Mouse (Mus musculus): ENCODE data around the gene Gpbp1. TPM values are rescaled to one million over a fixed set of nuclear protein-coding genes. Genes with fewer than 3 reads are reported as not detected.

Gpbp1 gene
- polyA plus RNA-seq, 1 experiment from 2014 or later: 127 TPM

DNA sequence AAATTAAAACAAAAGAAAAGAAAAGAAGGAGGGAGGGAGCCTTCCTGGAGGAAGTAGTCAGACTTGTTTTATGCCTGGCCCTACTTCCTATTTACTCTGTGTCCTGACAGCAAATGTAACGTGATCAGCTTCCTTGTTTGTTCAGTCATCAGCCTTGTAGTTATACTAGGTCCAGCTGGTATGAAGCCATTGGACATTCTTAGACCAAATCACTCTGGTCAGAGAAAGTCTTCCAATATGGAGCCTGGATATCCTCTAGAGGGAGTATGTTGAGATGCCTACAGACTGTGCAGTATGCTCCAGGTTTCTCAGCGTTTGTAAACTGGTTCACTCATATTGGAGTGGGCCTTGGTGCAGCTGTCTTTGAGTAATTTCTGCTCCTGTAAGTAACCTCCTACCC, 71.8 kb downstream of the Gpbp1 start:
- WGBS: 73% methylated on average over 2 of the region's 2 CpGs
- no peak overlapping the region for H3K4me2 ChIP-seq (ENCODE audit: low read length)
- H3K4me1 ChIP-seq (ENCODE audit: control insufficient read depth, insufficient read depth, low read length): no peaks in the 10 kb centered on the region
- no peaks in the 10 kb centered on the region for H3K9me3 ChIP-seq (ENCODE audit: control insufficient read depth, low read length)
- DNase-seq (no peak), ATAC-seq (ENCODE audit: low FRiP score, low TSS enrichment) (no peak)
- 0 out of 2 replicates have a peak, but pooled peaks cover 3% of the 10 kb centered on the region for H3K36me3 ChIP-seq (ENCODE audit: control insufficient read depth, insufficient read depth, low read length)
- no peak overlapping the region for H3K4me3 ChIP-seq (replicated peaks; ENCODE audit: low read depth, low read length)
- no peaks in the 10 kb centered on the region for H3K27me3 ChIP-seq (ENCODE audit: control insufficient read depth, insufficient read depth, low read length)
- no peak overlapping the region for H3K27ac ChIP-seq (replicated peaks; ENCODE audit: low read depth, low read length)
- H3K9ac ChIP-seq (replicated peaks; ENCODE audit: low read length): no peak overlapping the region

DNA sequence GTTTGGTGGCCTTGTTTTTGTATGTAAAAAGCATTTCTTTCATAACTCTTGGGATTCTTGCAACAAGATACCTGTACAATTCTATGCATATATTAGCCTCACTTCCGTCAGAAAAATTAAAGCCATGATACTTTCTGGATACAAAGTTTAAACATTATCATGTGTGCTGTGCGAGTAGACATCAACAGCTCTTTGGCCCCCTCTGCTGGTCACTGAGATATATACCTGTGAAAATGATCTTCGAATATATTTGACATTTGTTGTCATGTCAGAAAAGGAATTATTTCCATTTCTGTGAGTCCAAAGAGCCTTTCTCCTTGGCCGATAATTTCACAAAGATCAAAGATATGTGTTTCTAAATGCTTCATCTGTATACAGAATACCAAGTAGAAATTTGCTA, 76.8 kb downstream of the Gpbp1 start:
- H3K27ac ChIP-seq (replicated peaks; ENCODE audit: low read depth, low read length): no peak overlapping the region
- WGBS: 42% methylated on average over 4 of the region's 4 CpGs
- no peaks in the 10 kb centered on the region for H3K36me3 ChIP-seq (ENCODE audit: control insufficient read depth, insufficient read depth, low read length)
- ATAC-seq (ENCODE audit: low FRiP score, low TSS enrichment): no peak
- peak; percentile 88 for DNase-seq
- H3K4me2 ChIP-seq (ENCODE audit: low read length): no peak overlapping the region
- H3K4me3 ChIP-seq (replicated peaks; ENCODE audit: low read depth, low read length): no peak overlapping the region
- no peak overlapping the region for H3K9ac ChIP-seq (replicated peaks; ENCODE audit: low read length)
- no peaks in the 10 kb centered on the region for H3K9me3 ChIP-seq (ENCODE audit: control insufficient read depth, low read length)
- H3K4me1 ChIP-seq (ENCODE audit: control insufficient read depth, insufficient read depth, low read length): no peaks in the 10 kb centered on the region; the same call in 1 of the 2 replicates
- H3K27me3 ChIP-seq (ENCODE audit: control insufficient read depth, insufficient read depth, low read length): no peaks in the 10 kb centered on the region

GRCm38 (mm10) chr13:111410831-111411230, 79.1 kb downstream of the Gpbp1 start:
- 4% methylated on average over 7 of the region's 7 CpGs for WGBS
- H3K36me3 ChIP-seq (ENCODE audit: control insufficient read depth, insufficient read depth, low read length): no peaks in the 10 kb centered on the region
- DNase-seq (peak; percentile 90), ATAC-seq (ENCODE audit: low FRiP score, low TSS enrichment) (no peak)
- H3K4me2 ChIP-seq (ENCODE audit: low read length): no peak overlapping the region
- H3K4me3 ChIP-seq (replicated peaks; ENCODE audit: low read depth, low read length): no peak overlapping the region
- no peaks in the 10 kb centered on the region for H3K27me3 ChIP-seq (ENCODE audit: control insufficient read depth, insufficient read depth, low read length)
- H3K27ac ChIP-seq (replicated peaks; ENCODE audit: low read depth, low read length): no peak overlapping the region
- H3K9ac ChIP-seq (replicated peaks; ENCODE audit: low read length): no peak overlapping the region
- H3K4me1 ChIP-seq (ENCODE audit: control insufficient read depth, insufficient read depth, low read length): no peaks in the 10 kb centered on the region; the same call in 1 of the 2 replicates
- H3K9me3 ChIP-seq (ENCODE audit: control insufficient read depth, low read length): no peaks in the 10 kb centered on the region

- H3K4me3 ChIP-seq (replicated peaks; ENCODE audit: low read depth, low read length): no peak overlapping the region
- no peak for DNase-seq
- H3K27me3 ChIP-seq (ENCODE audit: control insufficient read depth, insufficient read depth, low read length): no peaks in the 10 kb centered on the region
- no peaks in the 10 kb centered on the region; the same call in 1 of the 2 replicates for H3K4me1 ChIP-seq (ENCODE audit: control insufficient read depth, insufficient read depth, low read length)
- H3K27ac ChIP-seq (replicated peaks; ENCODE audit: low read depth, low read length): no peak overlapping the region
- H3K9me3 ChIP-seq (ENCODE audit: control insufficient read depth, low read length): no peaks in the 10 kb centered on the region
- no peak overlapping the region for H3K9ac ChIP-seq (replicated peaks; ENCODE audit: low read length)
- no peaks in the 10 kb centered on the region for H3K36me3 ChIP-seq (ENCODE audit: control insufficient read depth, insufficient read depth, low read length)
- WGBS: 67% methylated on average over 9 of the region's 9 CpGs
- ATAC-seq (ENCODE audit: low FRiP score, low TSS enrichment): no peak; the same call in 1 of the 2 replicates
- no peak overlapping the region for H3K4me2 ChIP-seq (ENCODE audit: low read length)
Measured at GRCm38 (mm10) chr13:111406859-111407389, 83.0 kb downstream of the Gpbp1 start.

GRCm38 (mm10) chr13:111405956-111406355, 84.0 kb downstream of the Gpbp1 start:
- H3K4me1 ChIP-seq (ENCODE audit: control insufficient read depth, insufficient read depth, low read length): no peaks in the 10 kb centered on the region; the same call in 1 of the 2 replicates
- no peak overlapping the region for H3K4me3 ChIP-seq (replicated peaks; ENCODE audit: low read depth, low read length)
- H3K36me3 ChIP-seq (ENCODE audit: control insufficient read depth, insufficient read depth, low read length): no peaks in the 10 kb centered on the region
- DNase-seq (no peak), ATAC-seq (ENCODE audit: low FRiP score, low TSS enrichment) (no peak)
- H3K9ac ChIP-seq (replicated peaks; ENCODE audit: low read length): no peak overlapping the region
- no peaks in the 10 kb centered on the region for H3K9me3 ChIP-seq (ENCODE audit: control insufficient read depth, low read length)
- WGBS: 89% methylated on average over 3 of the region's 3 CpGs
- H3K4me2 ChIP-seq (ENCODE audit: low read length): no peak overlapping the region
- H3K27ac ChIP-seq (replicated peaks; ENCODE audit: low read depth, low read length): no peak overlapping the region
- H3K27me3 ChIP-seq (ENCODE audit: control insufficient read depth, insufficient read depth, low read length): no peaks in the 10 kb centered on the region

DNA sequence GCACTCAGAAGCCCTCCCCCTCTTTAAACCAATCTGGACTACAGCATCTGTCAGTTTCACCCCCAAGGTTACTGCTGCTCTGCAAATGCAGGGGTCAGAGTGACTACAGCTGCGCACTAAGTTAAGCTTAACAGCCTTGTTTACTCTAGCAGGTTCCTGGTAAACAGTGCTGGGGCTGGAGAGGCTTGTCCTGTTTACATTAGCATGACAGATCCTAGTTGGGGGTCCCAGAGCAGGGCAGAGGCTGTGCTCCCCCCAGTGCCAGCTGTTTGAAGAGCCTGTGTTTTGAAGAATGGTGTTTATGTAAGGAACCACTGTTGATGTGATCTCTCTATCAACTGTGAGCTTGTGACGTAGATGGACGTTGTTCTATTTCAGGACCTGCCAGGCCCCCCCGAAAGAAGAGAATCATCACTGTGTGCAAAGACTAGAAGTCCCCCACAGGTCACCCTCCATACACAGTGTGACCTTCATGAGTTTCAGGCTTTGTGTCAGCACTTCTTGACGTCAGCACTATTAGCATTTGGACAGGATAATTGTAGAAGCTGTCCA, 92.2 kb downstream of the Gpbp1 start:
- no peak overlapping the region for H3K27ac ChIP-seq (replicated peaks; ENCODE audit: low read depth, low read length)
- H3K9ac ChIP-seq (replicated peaks; ENCODE audit: low read length): no peak overlapping the region
- H3K4me2 ChIP-seq (ENCODE audit: low read length): no peak overlapping the region
- no peak overlapping the region for H3K4me3 ChIP-seq (replicated peaks; ENCODE audit: low read depth, low read length)
- H3K36me3 ChIP-seq (ENCODE audit: control insufficient read depth, insufficient read depth, low read length): no peaks in the 10 kb centered on the region
- DNase-seq: peak; percentile 9
- no peaks in the 10 kb centered on the region for H3K27me3 ChIP-seq (ENCODE audit: control insufficient read depth, insufficient read depth, low read length)
- no peaks in the 10 kb centered on the region for H3K9me3 ChIP-seq (ENCODE audit: control insufficient read depth, low read length)
- 36% methylated on average over 5 of the region's 5 CpGs for WGBS
- no peak for ATAC-seq (ENCODE audit: low FRiP score, low TSS enrichment)
- H3K4me1 ChIP-seq (ENCODE audit: control insufficient read depth, insufficient read depth, low read length): no peaks in the 10 kb centered on the region

DNA sequence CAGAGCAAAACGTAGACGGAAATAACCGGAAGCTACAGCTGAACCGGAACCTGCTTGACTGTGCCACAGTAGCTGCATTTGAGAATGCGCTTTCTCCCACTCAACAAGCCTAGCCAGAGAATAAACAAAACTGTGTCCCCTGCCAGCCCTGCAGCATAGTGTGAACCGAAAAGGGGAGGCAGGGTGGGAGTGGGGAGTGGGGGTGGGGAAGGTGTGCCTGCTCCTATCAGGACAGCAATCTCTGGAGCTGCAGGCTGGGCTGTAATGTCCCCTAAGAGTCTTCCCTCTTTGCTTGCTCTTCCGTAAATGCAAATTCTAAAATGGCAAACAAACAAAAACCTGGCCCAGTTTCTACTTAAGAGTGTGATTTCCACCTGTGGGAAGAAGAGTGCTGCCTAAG, 92.8 kb downstream of the Gpbp1 start:
- Histone ChIP-seq H3K27me3 (ENCODE audit: control insufficient read depth, insufficient read depth, low read length) (no peaks in the 10 kb centered on the region), H3K9me3 (ENCODE audit: control insufficient read depth, low read length) (no peaks in the 10 kb centered on the region), H3K4me1 (ENCODE audit: control insufficient read depth, insufficient read depth, low read length) (no peaks in the 10 kb centered on the region), H3K36me3 (ENCODE audit: control insufficient read depth, insufficient read depth, low read length) (no peaks in the 10 kb centered on the region), H3K27ac (replicated peaks; ENCODE audit: low read depth, low read length) (no peak overlapping the region), H3K4me3 (replicated peaks; ENCODE audit: low read depth, low read length) (no peak overlapping the region), H3K4me2 (ENCODE audit: low read length) (no peak overlapping the region), H3K9ac (replicated peaks; ENCODE audit: low read length) (no peak overlapping the region)
- no peak for ATAC-seq (ENCODE audit: low FRiP score, low TSS enrichment)
- DNase-seq: no peak
- WGBS: 67% methylated on average over 7 of the region's 7 CpGs

- WGBS: 94% methylated on average over 7 of the region's 7 CpGs
- Histone ChIP-seq H3K9me3 (ENCODE audit: control insufficient read depth, low read length) (no peaks in the 10 kb centered on the region), H3K4me1 (ENCODE audit: control insufficient read depth, insufficient read depth, low read length) (no peaks in the 10 kb centered on the region), H3K4me3 (replicated peaks; ENCODE audit: low read depth, low read length) (no peak overlapping the region), H3K27me3 (ENCODE audit: control insufficient read depth, insufficient read depth, low read length) (no peaks in the 10 kb centered on the region), H3K4me2 (ENCODE audit: low read length) (no peak overlapping the region), H3K27ac (replicated peaks; ENCODE audit: low read depth, low read length) (no peak overlapping the region), H3K36me3 (ENCODE audit: control insufficient read depth, insufficient read depth, low read length) (no peaks in the 10 kb centered on the region), H3K9ac (replicated peaks; ENCODE audit: low read length) (no peak overlapping the region)
- DNase-seq: no peak
- no peak for ATAC-seq (ENCODE audit: low FRiP score, low TSS enrichment)
Measured at GRCm38 (mm10) chr13:111395528-111395927, 94.4 kb downstream of the Gpbp1 start.

- Histone ChIP-seq H3K27ac (replicated peaks; ENCODE audit: low read depth, low read length) (no peak overlapping the region), H3K9me3 (ENCODE audit: control insufficient read depth, low read length) (no peaks in the 10 kb centered on the region), H3K27me3 (ENCODE audit: control insufficient read depth, insufficient read depth, low read length) (no peaks in the 10 kb centered on the region), H3K4me1 (ENCODE audit: control insufficient read depth, insufficient read depth, low read length) (no peaks in the 10 kb centered on the region), H3K4me2 (ENCODE audit: low read length) (no peak overlapping the region), H3K9ac (replicated peaks; ENCODE audit: low read length) (no peak overlapping the region), H3K4me3 (replicated peaks; ENCODE audit: low read depth, low read length) (no peak overlapping the region), H3K36me3 (ENCODE audit: control insufficient read depth, insufficient read depth, low read length) (no peaks in the 10 kb centered on the region)
- DNase-seq (no peak), ATAC-seq (ENCODE audit: low FRiP score, low TSS enrichment) (no peak)
- WGBS: 89% methylated on average over 4 of the region's 4 CpGs
Measured at GRCm38 (mm10) chr13:111394904-111395303, 95.0 kb downstream of the Gpbp1 start.
